ENCODE assay signal across 8 mouse cellular contexts in genomic region chr4:59002948-59003805, GRCm38 (mm10). TPM values are rescaled to one million over a fixed set of nuclear protein-coding genes. Genes with fewer than 3 reads are reported as not detected.
DNase-seq lines count a peak whose midpoint lies in the region; ATAC-seq lines count a peak whose summit lies in the region.

Gm20503 (plus strand) TSS chr4:59003210.

- peak within 1 kb of the TSS; percentile 81 for H3K4me2 ChIP-seq in heart, embryonic 15.5 days
- peak within 1 kb of the TSS; percentile 98 for H3K4me2 ChIP-seq in liver, embryonic 13.5 days
- peak within 1 kb of the TSS; percentile 82 for H3K4me2 ChIP-seq in stomach, embryonic 14.5 days (replicated peaks; ENCODE audit: low read depth, low read length)

- no peaks in the 10 kb centered on the region for H3K9me3 ChIP-seq in forebrain, embryonic 10.5 days
- H3K9me3 ChIP-seq in heart, embryonic 15.5 days (replicated peaks): no peaks in the 10 kb centered on the region
- no peaks in the 10 kb centered on the region for H3K9me3 ChIP-seq in liver, embryonic 13.5 days (replicated peaks)
- H3K9me3 ChIP-seq in stomach, embryonic 14.5 days (ENCODE audit: control insufficient read depth, low read depth, low read length): no peaks in the 10 kb centered on the region

- peak within 1 kb of the TSS; percentile 93 for H3K27ac ChIP-seq in forebrain, embryonic 10.5 days
- peak within 1 kb of the TSS; percentile 93 for H3K27ac ChIP-seq in heart, embryonic 15.5 days
- H3K27ac ChIP-seq in liver, embryonic 13.5 days: peak within 1 kb of the TSS; percentile 87
- peak within 1 kb of the TSS; percentile 79 for H3K27ac ChIP-seq in stomach, embryonic 14.5 days (ENCODE audit: low read length)

- ATAC-seq in heart, embryonic 15.5 days (replicated peaks; ENCODE audit: insufficient number of reproducible peaks, insufficient read depth, low FRiP score, low read depth): peak; percentile 96
- peak; percentile 98 for ATAC-seq in liver, embryonic 13.5 days (ENCODE audit: low read depth)
- peak; percentile 98 for ATAC-seq in stomach, embryonic 14.5 days (ENCODE audit: insufficient number of reproducible peaks, insufficient read depth, low FRiP score, low read depth)

- peaks cover 44% of the 10 kb centered on the region for H3K4me1 ChIP-seq in forebrain, embryonic 10.5 days
- peaks cover 32% of the 10 kb centered on the region for H3K4me1 ChIP-seq in heart, embryonic 15.5 days (replicated peaks)
- peaks cover 55% of the 10 kb centered on the region for H3K4me1 ChIP-seq in liver, embryonic 13.5 days (replicated peaks)
- peaks cover 15% of the 10 kb centered on the region for H3K4me1 ChIP-seq in stomach, embryonic 14.5 days (ENCODE audit: control insufficient read depth, insufficient read depth, low read length)

- WGBS in forebrain, embryonic 10.5 days: under 1% methylated on average over 87 of the region's 89 CpGs
- WGBS in heart, embryonic 15.5 days: under 1% methylated on average over 89 of the region's 89 CpGs
- under 1% methylated on average over 82 of the region's 89 CpGs for WGBS in liver, embryonic 13.5 days (ENCODE audit: insufficient replicate concordance)
- WGBS in stomach, embryonic 14.5 days: under 1% methylated on average over 79 of the region's 89 CpGs

- H3K36me3 ChIP-seq in forebrain, embryonic 10.5 days (replicated peaks): no peaks in the 10 kb centered on the region
- H3K36me3 ChIP-seq in heart, embryonic 15.5 days: no peaks in the 10 kb centered on the region
- no peaks in the 10 kb centered on the region for H3K36me3 ChIP-seq in liver, embryonic 13.5 days
- H3K36me3 ChIP-seq in stomach, embryonic 14.5 days (ENCODE audit: control insufficient read depth, insufficient read depth, low read length): no peaks in the 10 kb centered on the region

- DNase-seq in CD8-positive naive resting alpha-beta T cell, adult 2 months (ENCODE audit: low read depth in 2 of 2, low spot score in 2 of 2): peak; percentile 88 to 89
- peak; percentile 82 for DNase-seq in c-Kit-positive CD71-negative TER-119-negative erythroid progenitor cells, embryonic 14.5 days (ENCODE audit: low read depth)
- peak; percentile 92 for DNase-seq in forebrain, embryonic 10.5 days (ENCODE audit: extremely low spot score, low spot score)
- DNase-seq in kidney, postnatal 25 days: peak; percentile 91 to 96
- DNase-seq in liver, embryonic 13.5 days: peak; percentile 87
- peak; percentile 87 to 90 for DNase-seq in natural killer cell, adult 2 months (ENCODE audit: low spot score in 2 of 2)

- H3K4me3 ChIP-seq in forebrain, embryonic 10.5 days: peak within 1 kb of the TSS; percentile 90
- H3K4me3 ChIP-seq in heart, embryonic 15.5 days: peak within 1 kb of the TSS; percentile 90
- peak within 1 kb of the TSS; percentile 97 for H3K4me3 ChIP-seq in liver, embryonic 13.5 days (replicated peaks)
- H3K4me3 ChIP-seq in stomach, embryonic 14.5 days (ENCODE audit: low read depth, low read length): peak within 1 kb of the TSS; percentile 96

- no peaks in the 10 kb centered on the region for H3K27me3 ChIP-seq in forebrain, embryonic 10.5 days (ENCODE audit: poor library complexity, severe bottlenecking)
- H3K27me3 ChIP-seq in heart, embryonic 15.5 days: no peaks in the 10 kb centered on the region
- H3K27me3 ChIP-seq in liver, embryonic 13.5 days: no peaks in the 10 kb centered on the region
- no peaks in the 10 kb centered on the region for H3K27me3 ChIP-seq in stomach, embryonic 14.5 days (ENCODE audit: control insufficient read depth, insufficient read depth, low read length)

- H3K9ac ChIP-seq in heart, embryonic 15.5 days: peak within 1 kb of the TSS; percentile 91
- peak within 1 kb of the TSS; percentile 95 for H3K9ac ChIP-seq in liver, embryonic 13.5 days
- peak within 1 kb of the TSS; percentile 91 for H3K9ac ChIP-seq in stomach, embryonic 14.5 days (replicated peaks; ENCODE audit: low read depth, low read length)

RNA-seq across cellular contexts. Expression of gene Gm20503, which starts in this region (rescaled TPM):
- 6.7 and 7.8 TPM in 2 replicates for polyA plus RNA-seq in forebrain, embryonic 10.5 days (2016; fragmentation: Nextera tagmentation; extraction: Ambion mirVana)
- 12.2 and 15.5 TPM in 2 replicates for polyA plus RNA-seq in heart, embryonic 15.5 days (2015; fragmentation: Nextera tagmentation; extraction: Ambion mirVana)
- 8.0 and 9.3 TPM in 2 replicates for polyA plus RNA-seq in liver, embryonic 13.5 days (2015; fragmentation: Nextera tagmentation; extraction: Ambion mirVana)
- 10.2 and 11.8 TPM in 2 replicates for polyA plus RNA-seq in stomach, embryonic 14.5 days (2014; fragmentation: Nextera tagmentation; extraction: Ambion mirVana)

Comparison
In these comparisons a context has a peak if more than half of its experiments do, and no peak if none do; other contexts are left out.
1. Peak in every context shown above with its lines: DNase-seq, ATAC-seq, H3K4me3 ChIP-seq and H3K27ac ChIP-seq.